23 mouse cellular contexts compared by ENCODE assay signal in the genomic region with DNA sequence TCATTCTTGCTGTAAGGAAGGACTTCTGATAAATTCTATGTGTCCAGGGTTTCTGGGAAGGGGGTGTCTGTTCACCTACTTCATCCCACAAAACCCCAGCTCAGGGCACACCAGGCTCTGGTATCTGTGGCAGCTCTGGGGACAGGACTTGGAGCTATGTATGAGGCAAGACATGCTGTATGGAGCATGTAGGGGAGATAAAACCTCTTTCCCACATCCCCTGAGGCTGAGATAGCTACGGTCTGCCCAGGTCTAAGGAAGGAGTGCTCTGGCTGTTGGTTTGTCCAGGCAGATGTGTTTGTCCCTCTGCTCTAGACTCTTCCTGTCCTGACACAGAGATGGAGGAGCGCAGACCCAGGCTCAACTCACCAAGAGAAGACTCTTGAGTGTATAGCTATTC. TPM values are rescaled to one million over a fixed set of nuclear protein-coding genes. Genes with fewer than 3 reads are reported as not detected.
"Had no signal": no experiment of that assay in that cellular context is flagged by ENCODE, and none has a peak within 500 bp of the region (broad histone marks: within the 10 kb centered on the region; RNA-seq: fewer than 3 reads in every experiment).

No protein-coding gene starts in this region.

- H3K4me1 ChIP-seq: limb, embryonic 10.5 days; limb, embryonic 13.5 days; midbrain, embryonic 15.5 days; neural tube, embryonic 12.5 days; neural tube, embryonic 15.5 days had no signal

- H3K9me3 ChIP-seq: limb, embryonic 10.5 days; limb, embryonic 13.5 days; midbrain, embryonic 12.5 days; midbrain, embryonic 15.5 days; neural tube, embryonic 12.5 days; neural tube, embryonic 15.5 days had no signal

- H3K4me2 ChIP-seq: limb, embryonic 13.5 days; lung, embryonic 14.5 days; midbrain, embryonic 12.5 days; midbrain, embryonic 15.5 days; neural tube, embryonic 12.5 days; neural tube, embryonic 15.5 days had no signal

- H3K27ac ChIP-seq: limb, embryonic 10.5 days; limb, embryonic 13.5 days; macrophage; midbrain, embryonic 12.5 days; midbrain, embryonic 15.5 days; neural tube, embryonic 12.5 days; neural tube, embryonic 15.5 days had no signal

- H3K4me3 ChIP-seq: limb, embryonic 10.5 days; limb, embryonic 13.5 days; midbrain, embryonic 12.5 days; midbrain, embryonic 15.5 days; neural tube, embryonic 12.5 days; neural tube, embryonic 15.5 days had no signal

- H3K27me3 ChIP-seq: limb, embryonic 13.5 days; midbrain, embryonic 12.5 days; midbrain, embryonic 15.5 days; neural tube, embryonic 12.5 days; neural tube, embryonic 15.5 days had no signal

- DNase-seq: kidney, adult 18-20 months; kidney, adult 9 months; kidney, postnatal 14 days; kidney, postnatal 4 days; layer of hippocampus, adult 9-11 months; lung, embryonic 14.5 days; right cerebral cortex, adult 18-20 months; right cerebral cortex, postnatal 14 days; right cerebral cortex, postnatal 4 days; thymus, adult 18-20 months; thymus, postnatal 36 days had no signal

- ATAC-seq: inflammation-experienced regulatory T-cells, adult 6 months; intestine, embryonic 16.5 days; lung, postnatal 0 days; midbrain, embryonic 15.5 days had no signal

- H3K9ac ChIP-seq: limb, embryonic 13.5 days; lung, embryonic 14.5 days; midbrain, embryonic 12.5 days; midbrain, embryonic 15.5 days; neural tube, embryonic 12.5 days; neural tube, embryonic 15.5 days had no signal

- H3K36me3 ChIP-seq: limb, embryonic 10.5 days; limb, embryonic 13.5 days had no signal

RNA-seq across cellular contexts. Expression of a gene that starts 35.6 kb away (rescaled TPM):
- total RNA-seq: megakaryocyte, adult 5-6 weeks had no signal
- polyA plus RNA-seq: inflammation-experienced regulatory T-cells, adult 6 months; macrophage had no signal

RNA-seq across cellular contexts. Expression of a gene that starts 56.2 kb away (rescaled TPM):
- total RNA-seq: liver, adult 2 months; megakaryocyte, adult 5-6 weeks had no signal
- polyA plus RNA-seq: liver, adult 2 months; lung, postnatal 0 days; macrophage had no signal
